Mouse (Mus musculus): ENCODE data around the gene Apobec2. TPM values are rescaled to one million over a fixed set of nuclear protein-coding genes. Genes with fewer than 3 reads are reported as not detected.

The Apobec2 gene
- total RNA-seq, 2 experiments from 2014 or later = 245 to 262 TPM

Other genes with a start within 250 kb of the Apobec2 start
- gene Trem1, start 200.2 kb downstream of the Apobec2 start, total RNA-seq (2021) = not detected
- not detected for gene Trem3, start 185.2 kb downstream of the Apobec2 start, total RNA-seq (2021)
- gene Treml4, start 168.6 kb downstream of the Apobec2 start, total RNA-seq (2021) = under 1 TPM in 1 of 2 experiments, not detected in 1; 0.28 TPM
- under 1 TPM; 0.31 to 0.75 TPM for gene Treml2, start 133.4 kb downstream of the Apobec2 start, total RNA-seq (2021)
- gene B430306N03Rik, start 116.8 kb downstream of the Apobec2 start, total RNA-seq (2021) = under 1 TPM; 0.08 to 0.20 TPM
- 1 to 10 TPM; 1.2 TPM for gene Trem2, start 86.5 kb downstream of the Apobec2 start, total RNA-seq (2021)
- gene Treml1, start 73.0 kb downstream of the Apobec2 start, total RNA-seq (2021) = under 1 TPM; 0.26 to 0.92 TPM
- 10 to 100 TPM; 19.6 to 21.4 TPM for gene Nfya, start 23.0 kb downstream of the Apobec2 start, total RNA-seq (2021)
- 10 to 100 TPM; 12.9 to 14.3 TPM for gene Oard1, start 22.9 kb downstream of the Apobec2 start, total RNA-seq (2021)
- 1 to 10 TPM in 1 of 2 experiments, under 1 TPM in 1; 0.91 to 1.2 TPM for gene Tspo2, start 18.6 kb upstream of the Apobec2 start, total RNA-seq (2021)
- under 1 TPM; 0.14 to 0.16 TPM for gene Unc5cl, start 22.0 kb upstream of the Apobec2 start, total RNA-seq (2021)

Data from heart, postnatal 25 days (tissue).